Mouse (Mus musculus) heart, adult 2 months (tissue): Measurements from ENCODE around the gene Dusp23.

ENCODE experiments used
- CTCF ChIP-seq: fragments of 200-600 bp; IDR thresholded peaks from 2 replicates; pipeline ENCODE4 v1.8.1; 2022; ENCODE audit warnings: antibody characterized with exemption, mild to moderate bottlenecking, moderate library complexity
- EP300 ChIP-seq: fragments of 200-500 bp; IDR thresholded peaks from 2 replicates; pipeline ENCODE4 v1.6.1; 2011; ENCODE audit warnings: low read depth, low read length, control low read depth; ENCODE audit not compliant: insufficient read depth

DNA sequence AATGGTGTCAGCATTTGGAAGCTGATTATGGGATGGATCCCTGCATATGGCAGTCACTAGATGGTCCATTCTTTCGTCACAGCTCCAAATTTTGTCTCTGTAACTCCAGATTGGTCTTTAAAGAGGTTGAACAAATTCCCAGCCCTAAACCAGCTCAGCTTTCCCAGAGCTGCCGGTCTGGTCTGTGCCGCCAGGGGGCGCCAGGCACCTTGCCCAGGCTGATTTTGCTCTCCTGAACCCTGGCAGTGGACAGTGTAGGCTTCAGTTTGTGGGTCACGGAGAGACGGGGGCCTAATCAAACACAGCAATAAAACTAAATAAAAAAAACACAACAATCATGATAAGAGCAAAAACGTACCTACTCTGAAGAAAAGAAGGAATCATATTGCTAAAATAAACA, 13.5 kb downstream of the Dusp23 start:
- peak; percentile 88 for TF ChIP-seq CTCF
- TF ChIP-seq EP300: 0 out of 2 replicates have a peak, but pooled peaks have one; percentile 46
